Mouse (Mus musculus) CH12.LX (cell line): ENCODE data around the gene Nnat. TPM values are rescaled to one million over a fixed set of nuclear protein-coding genes. Genes with fewer than 3 reads are reported as not detected.

Experiments
- DNase-seq: peaks from one replicate; pipeline ENCODE4 v3.0.0-alpha.2; 2013; ENCODE audit errors: extremely low read depth
- H3K27ac ChIP-seq: 2 replicates; pipeline ENCODE4 v1.5.1; 2012; ENCODE audit warnings: low read depth, mild to moderate bottlenecking, control low read depth, moderate library complexity; ENCODE audit not compliant: insufficient read depth
- H3K27me3 ChIP-seq: replicated peaks from 2 replicates; pipeline ENCODE3; 2012; ENCODE audit warnings: inconsistent platforms
- H3K36me3 ChIP-seq, 2 experiments: replicated peaks in 1 of 2; 2 replicates each; pipeline versions ENCODE3 to v1.6.1; 2012; ENCODE audit warnings: inconsistent platforms in 1 of 2, low read length in 1 of 2, mild to moderate bottlenecking in 1 of 2, mixed read lengths in 1 of 2, moderate library complexity in 1 of 2; ENCODE audit not compliant: control insufficient read depth in 1 of 2, insufficient read depth in 1 of 2
- H3K4me1 ChIP-seq, 2 experiments: 2 replicates each; pipeline ENCODE4 v1.6.1; 2012; ENCODE audit warnings: inconsistent platforms in 1 of 2, moderate library complexity in 1 of 2; ENCODE audit not compliant: insufficient read depth in 2 of 2, control insufficient read depth in 1 of 2
- H3K4me2 ChIP-seq: 2 replicates; pipeline ENCODE4 v1.6.1; 2012; ENCODE audit warnings: low read depth, mild to moderate bottlenecking, control low read depth; ENCODE audit not compliant: poor library complexity, insufficient read depth, severe bottlenecking
- H3K4me3 ChIP-seq, 3 experiments: fragments of 150-350 bp in 1 of 3; sonication (generic) in 1 of 3; replicated peaks in 1 of 3; 2 replicates each; pipeline versions ENCODE3 to v1.5.1; 2011 to 2012; ENCODE audit warnings: low read depth in 2 of 3, low read length in 2 of 3, mild to moderate bottlenecking in 2 of 3, moderate library complexity in 2 of 3, control low read depth in 1 of 3, improper control_type of control experiment in 1 of 3, inconsistent platforms in 1 of 3, mixed read lengths in 1 of 3; ENCODE audit not compliant: poor library complexity in 1 of 3
- H3K79me2 ChIP-seq: replicated peaks from 2 replicates; pipeline ENCODE4 v1.6.1; 2012; ENCODE audit warnings: mild to moderate bottlenecking, moderate library complexity; ENCODE audit not compliant: control insufficient read depth, poor library complexity, insufficient read depth, severe bottlenecking; ENCODE audit errors: extremely low read depth
- H3K9ac ChIP-seq: 2 replicates; pipeline ENCODE4 v1.6.1; 2012; ENCODE audit warnings: low read depth, mild to moderate bottlenecking, control low read depth, moderate library complexity; ENCODE audit not compliant: insufficient read depth
- H3K9me3 ChIP-seq: replicated peaks from 2 replicates; pipeline ENCODE3; 2012; ENCODE audit warnings: low read length, inconsistent platforms, mixed read lengths
- BHLHE40 ChIP-seq: IDR thresholded peaks from 2 replicates; pipeline ENCODE4 v1.6.1; 2011; ENCODE audit warnings: mild to moderate bottlenecking, low read depth, low read length, improper control_type of control experiment
- CHD1 ChIP-seq: IDR thresholded peaks from 2 replicates; pipeline ENCODE4 v1.6.1; 2012; ENCODE audit warnings: low read depth, low read length, improper control_type of control experiment, inconsistent platforms
- CTCF ChIP-seq, 2 experiments: IDR thresholded peaks in 1 of 2; conservative IDR thresholded peaks in 1 of 2; 2 replicates each; pipeline ENCODE4 v1.5.1; 2011 to 2012; ENCODE audit warnings: low read depth in 2 of 2, low read length in 2 of 2, improper control_type of control experiment in 1 of 2, inconsistent platforms in 1 of 2, mild to moderate bottlenecking in 1 of 2, moderate library complexity in 1 of 2
- E2F4 ChIP-seq: IDR thresholded peaks from 2 replicates; pipeline ENCODE4 v1.6.1; 2011; ENCODE audit warnings: low read depth, low read length, improper control_type of control experiment; ENCODE audit not compliant: insufficient replicate concordance
- EP300 ChIP-seq: IDR thresholded peaks from 2 replicates; pipeline ENCODE4 v1.6.1; 2011; ENCODE audit warnings: low read length, improper control_type of control experiment
- ETS1 ChIP-seq: conservative IDR thresholded peaks from 2 replicates; pipeline ENCODE4 v1.6.1; 2012; ENCODE audit warnings: low read depth, mild to moderate bottlenecking, inconsistent platforms, low read length, improper control_type of control experiment, moderate library complexity
- GABPA ChIP-seq: IDR thresholded peaks from 2 replicates; pipeline ENCODE4 v1.6.1; 2012; ENCODE audit warnings: low read depth, low read length, improper control_type of control experiment, inconsistent platforms; ENCODE audit not compliant: insufficient replicate concordance
- HCFC1 ChIP-seq: IDR thresholded peaks from 2 replicates; pipeline ENCODE4 v1.6.1; 2012; ENCODE audit warnings: low read depth, mild to moderate bottlenecking, inconsistent platforms, low read length, improper control_type of control experiment
- IRF4 ChIP-seq: IDR thresholded peaks from 2 replicates; pipeline ENCODE4 v1.6.1; 2014; ENCODE audit warnings: low read depth, mild to moderate bottlenecking, inconsistent platforms, low read length, improper control_type of control experiment
- JUN ChIP-seq: IDR thresholded peaks from 2 replicates; pipeline ENCODE4 v1.6.1; 2011; ENCODE audit warnings: low read depth, mild to moderate bottlenecking, low read length, improper control_type of control experiment, moderate library complexity; ENCODE audit not compliant: insufficient read depth
- KAT2A ChIP-seq: IDR thresholded peaks from 2 replicates; pipeline ENCODE4 v1.6.1; 2012; ENCODE audit warnings: low read length, improper control_type of control experiment, inconsistent platforms; ENCODE audit not compliant: insufficient replicate concordance
- MAFK ChIP-seq: IDR thresholded peaks from 2 replicates; pipeline ENCODE4 v1.6.1; 2011; ENCODE audit warnings: low read length, improper control_type of control experiment; ENCODE audit not compliant: insufficient replicate concordance
- MAZ ChIP-seq: IDR thresholded peaks from 2 replicates; pipeline ENCODE4 v1.6.1; 2012; ENCODE audit warnings: low read depth, mild to moderate bottlenecking, inconsistent platforms, low read length, improper control_type of control experiment, moderate library complexity
- MEF2A ChIP-seq: IDR thresholded peaks from 2 replicates; pipeline ENCODE4 v1.6.1; 2014; ENCODE audit warnings: low read depth, mild to moderate bottlenecking, inconsistent platforms, low read length, improper control_type of control experiment, borderline replicate concordance
- MXI1 ChIP-seq: IDR thresholded peaks from 2 replicates; pipeline ENCODE4 v1.6.1; 2011; ENCODE audit warnings: mild to moderate bottlenecking, low read depth, low read length, improper control_type of control experiment
- NRF1 ChIP-seq: IDR thresholded peaks from 2 replicates; pipeline ENCODE4 v1.6.1; 2014; ENCODE audit warnings: low read depth, mild to moderate bottlenecking, inconsistent platforms, low read length, improper control_type of control experiment, moderate library complexity
- PAX5 ChIP-seq: IDR thresholded peaks from 2 replicates; pipeline ENCODE4 v1.6.1; 2012; ENCODE audit warnings: low read length, inconsistent platforms, mixed read lengths
- POLR2AphosphoS2 ChIP-seq: IDR thresholded peaks from 2 replicates; pipeline ENCODE4 v1.6.1; 2011; ENCODE audit warnings: low read depth, low read length, improper control_type of control experiment
- RAD21 ChIP-seq: IDR thresholded peaks from 2 replicates; pipeline ENCODE4 v1.6.1; 2011; ENCODE audit warnings: low read depth, mild to moderate bottlenecking, low read length, improper control_type of control experiment, moderate library complexity
- RCOR1 ChIP-seq: conservative IDR thresholded peaks from 2 replicates; pipeline ENCODE4 v1.6.1; 2012; ENCODE audit warnings: low read depth, mild to moderate bottlenecking, inconsistent platforms, low read length, improper control_type of control experiment
- SIN3A ChIP-seq: IDR thresholded peaks from 2 replicates; pipeline ENCODE4 v1.6.1; 2012; ENCODE audit warnings: low read length, improper control_type of control experiment, inconsistent platforms
- SMC3 ChIP-seq: IDR thresholded peaks from 2 replicates; pipeline ENCODE4 v1.6.1; 2011; ENCODE audit warnings: low read depth, low read length, improper control_type of control experiment
- TBP ChIP-seq: conservative IDR thresholded peaks from 2 replicates; pipeline ENCODE4 v1.6.1; 2011; ENCODE audit warnings: low read depth, low read length, improper control_type of control experiment
- TCF12 ChIP-seq: IDR thresholded peaks from 2 replicates; pipeline ENCODE4 v1.6.1; 2014; ENCODE audit warnings: low read depth, mild to moderate bottlenecking, inconsistent platforms, low read length, improper control_type of control experiment
- ZC3H11A ChIP-seq: IDR thresholded peaks from 2 replicates; pipeline ENCODE4 v1.6.1; 2012; ENCODE audit warnings: low read depth, mild to moderate bottlenecking, inconsistent platforms, low read length, improper control_type of control experiment
- ZKSCAN1 ChIP-seq: IDR thresholded peaks from 2 replicates; pipeline ENCODE4 v1.6.1; 2012; ENCODE audit warnings: low read depth, inconsistent platforms, low read length, improper control_type of control experiment, borderline replicate concordance
- dilution Hi-C: fragments of 300-500 bp; cut with MboI; formaldehyde crosslinking; loops from 2 replicates; pipeline ENCODE4 v1.14.3; 2020; ENCODE audit warnings: low sequenced_read_pairs; ENCODE audit not compliant: extremely low pct_unique_long_range_greater_than_20kb, extremely low pct_ligation_motif_present
- in situ Hi-C: fragments of 300-500 bp; cut with MboI; formaldehyde crosslinking; loops from 3 replicates; pipeline ENCODE4 v1.14.3; 2019; ENCODE audit warnings: low sequenced_read_pairs, low pct_ligation_motif_present, low pct_unique_long_range_greater_than_20kb, mixed read lengths
- polyA plus RNA-seq: library from polyadenylated mRNA; unstranded; fragments of >175 nt; gene quantifications from 2 replicates; pipeline ENCODE4 v1.2.1, GENCODE M21; 2012; ENCODE audit warnings: low read depth; ENCODE audit not compliant: insufficient read length
- total RNA-seq, 2 experiments: library from RNA; depleted of rRNA; stranded (reverse); fragments of 300-350 nt in 1 of 2; fragments of >200 nt in 1 of 2; gene quantifications; 2 replicates each; pipeline ENCODE4 v1.2.3; 2012 to 2014

The Nnat gene
- total and polyA plus RNA-seq, 3 experiments, result 0.76 to 0.84 TPM; not detected in 1

- Histone ChIP-seq H3K4me2 (no peak overlapping the region), H3K9ac (no peak overlapping the region), H3K4me3 (no peak overlapping the region), H3K27me3 (no peaks in the 10 kb centered on the region), H3K79me2 (no peaks in the 10 kb centered on the region), H3K4me1 (no peaks in the 10 kb centered on the region), H3K27ac (no peak overlapping the region), H3K9me3 (no peaks in the 10 kb centered on the region), H3K36me3 (peaks cover 3 to 63% of the 10 kb centered on the region in 2 experiments)
- dilution Hi-C loops (no loop called here), in situ Hi-C loops (loop anchor here (25.0 kb wide), 1 partner anchor 415 kb away; the partner anchor contains the start of gene Samhd1)
- no peak for TF ChIP-seq GABPA
- no peak for TF ChIP-seq PAX5
- no peak for TF ChIP-seq HCFC1
- TF ChIP-seq MEF2A, result no peak
- no peak for TF ChIP-seq ETS1
- no peak for TF ChIP-seq JUN
- no peak for TF ChIP-seq SIN3A
- no peak for TF ChIP-seq TCF12
- TF ChIP-seq CHD1, result no peak
- no peak for TF ChIP-seq BHLHE40
- TF ChIP-seq ZKSCAN1, result no peak
- TF ChIP-seq E2F4, result no peak
- TF ChIP-seq CTCF (conservative IDR thresholded peaks at IDR 0.05 in 1 of 2, IDR thresholded peaks at IDR 0.05 in 1 of 2; ENCODE audit: low read depth in 2 of 2, low read length in 2 of 2), result no peak
- TF ChIP-seq MAFK, result no peak
- TF ChIP-seq KAT2A, result no peak
- no peak for TF ChIP-seq TBP
- no peak for TF ChIP-seq MXI1
- TF ChIP-seq RAD21, result no peak
- TF ChIP-seq ZC3H11A, result no peak
- DNase-seq, result no peak
Observed at GRCm38 (mm10) chr2:157552158-157552886, 7.6 kb upstream of the Nnat start.

- no peaks in the 10 kb centered on the region for H3K27me3 ChIP-seq
- peaks cover 9 to 66% of the 10 kb centered on the region in 2 experiments for H3K36me3 ChIP-seq
- no peak for DNase-seq
- in situ Hi-C loops (loop anchor here (25.0 kb wide), 1 partner anchor 419 kb away; the partner anchor contains the start of gene Samhd1), dilution Hi-C loops (no loop called here)
- H3K4me2 ChIP-seq, result no peak overlapping the region
- no peak overlapping the region for H3K9ac ChIP-seq
- H3K27ac ChIP-seq, result no peak overlapping the region
- H3K9me3 ChIP-seq, result peaks cover 12% of the 10 kb centered on the region
- H3K4me3 ChIP-seq, result no peak overlapping the region
- no peaks in the 10 kb centered on the region for H3K4me1 ChIP-seq
- TF ChIP-seq RAD21, result no peak
- no peak for TF ChIP-seq RCOR1
- no peak for TF ChIP-seq HCFC1
- no peak for TF ChIP-seq IRF4
- TF ChIP-seq EP300, result no peak
- no peak for TF ChIP-seq MAFK
- TF ChIP-seq SMC3, result no peak
- TF ChIP-seq NRF1, result no peak
- TF ChIP-seq BHLHE40, result no peak
- no peak for TF ChIP-seq MAZ
- no peak for TF ChIP-seq ZC3H11A
- TF ChIP-seq POLR2AphosphoS2, result no peak
- TF ChIP-seq PAX5, result no peak
- no peak for TF ChIP-seq TCF12
- peaks cover 8% of the 10 kb centered on the region for H3K79me2 ChIP-seq
Observed at GRCm38 (mm10) chr2:157556074-157556698, 3.7 kb upstream of the Nnat start.
